Comparison of ENCODE assay signal across 19 mouse cellular contexts in genomic region chr2:44310095-44310748, GRCm38 (mm10).
DNase-seq lines count a peak whose midpoint lies in the region; ATAC-seq lines count a peak whose summit lies in the region.
"Had no signal": no experiment of that assay in that cellular context is flagged by ENCODE, and none has a peak within 500 bp of the region (broad histone marks: within the 10 kb centered on the region; RNA-seq: fewer than 3 reads in every experiment).

No protein-coding gene starts in this region.

- no peak overlapping the region for H3K9ac ChIP-seq in forebrain, embryonic 11.5 days (ENCODE audit: low read length)
- no peak overlapping the region for H3K9ac ChIP-seq in forebrain, embryonic 12.5 days
- no peak overlapping the region for H3K9ac ChIP-seq in hindbrain, embryonic 12.5 days
- H3K9ac ChIP-seq in neural tube, embryonic 13.5 days, result no peak overlapping the region
- H3K9ac ChIP-seq: embryonic facial prominence, embryonic 12.5 days; intestine, embryonic 15.5 days had no signal

- no peaks in the 10 kb centered on the region for H3K9me3 ChIP-seq in forebrain, embryonic 11.5 days (ENCODE audit: control insufficient read depth, low read length)
- H3K9me3 ChIP-seq in forebrain, embryonic 12.5 days, result no peaks in the 10 kb centered on the region
- no peaks in the 10 kb centered on the region for H3K9me3 ChIP-seq in hindbrain, embryonic 12.5 days (replicated peaks)
- no peaks in the 10 kb centered on the region for H3K9me3 ChIP-seq in neural tube, embryonic 13.5 days
- H3K9me3 ChIP-seq: embryonic facial prominence, embryonic 12.5 days; intestine, embryonic 15.5 days had no signal

- DNase-seq in forebrain, embryonic 11.5 days (ENCODE audit: low spot score), result no peak
- DNase-seq in lung, postnatal 10 days, result peak; percentile 17
- DNase-seq in lung, adult 18-20 months, result no peak
- DNase-seq in adrenal gland, adult (ENCODE audit: inconsistent age in 2 of 2, low spot score in 1 of 2), result no peak
- DNase-seq: cerebellum, adult 11-12 months; gastrocnemius, adult 2 months; heart, adult 2 months; kidney, postnatal 10 days; right cerebral cortex, postnatal 25 days; thymus, postnatal 36 days had no signal

- H3K4me3 ChIP-seq in forebrain, embryonic 11.5 days (ENCODE audit: low read depth, low read length), result no peak overlapping the region
- H3K4me3 ChIP-seq in forebrain, embryonic 12.5 days (replicated peaks), result no peak overlapping the region
- no peak overlapping the region for H3K4me3 ChIP-seq in hindbrain, embryonic 12.5 days
- H3K4me3 ChIP-seq in neural tube, embryonic 13.5 days, result no peak overlapping the region
- H3K4me3 ChIP-seq: gastrocnemius, adult 2 months; heart, adult 2 months; intestine, embryonic 15.5 days; left cerebral cortex, adult 2 months had no signal

- H3K4me1 ChIP-seq in forebrain, embryonic 11.5 days (replicated peaks; ENCODE audit: control insufficient read depth, insufficient read depth, low read length), result peaks cover 3% of the 10 kb centered on the region; the same call in 1 of the 2 replicates
- peaks cover 19% of the 10 kb centered on the region for H3K4me1 ChIP-seq in forebrain, embryonic 12.5 days
- H3K4me1 ChIP-seq in hindbrain, embryonic 12.5 days, result peaks cover 12% of the 10 kb centered on the region; the same call in 1 of the 2 replicates
- peaks cover 14% of the 10 kb centered on the region for H3K4me1 ChIP-seq in neural tube, embryonic 13.5 days (replicated peaks)
- H3K4me1 ChIP-seq: intestine, embryonic 15.5 days had no signal

- 0 out of 2 replicates have a peak, but pooled peaks have one; percentile 17 for ATAC-seq in forebrain, embryonic 11.5 days (replicated peaks; ENCODE audit: low FRiP score)
- ATAC-seq in forebrain, embryonic 12.5 days (ENCODE audit: low FRiP score), result no peak
- peak; percentile 64 for ATAC-seq in hindbrain, embryonic 12.5 days (ENCODE audit: low FRiP score)
- peak; percentile 79 for ATAC-seq in neural tube, embryonic 13.5 days (ENCODE audit: low read depth)
- no peak for ATAC-seq in megakaryocyte-erythroid progenitor cell, adult 5-6 weeks (replicated peaks; ENCODE audit: low FRiP score, low TSS enrichment, poor library complexity, severe bottlenecking)
- ATAC-seq: intestine, embryonic 15.5 days; Patski had no signal

- H3K27ac ChIP-seq in forebrain, embryonic 11.5 days (ENCODE audit: low read depth, low read length), result no peak overlapping the region
- H3K27ac ChIP-seq in forebrain, embryonic 12.5 days, result no peak overlapping the region
- no peak overlapping the region for H3K27ac ChIP-seq in hindbrain, embryonic 12.5 days
- no peak overlapping the region for H3K27ac ChIP-seq in neural tube, embryonic 13.5 days (replicated peaks)
- H3K27ac ChIP-seq: gastrocnemius, adult 2 months; heart, adult 2 months; intestine, embryonic 15.5 days; left cerebral cortex, adult 2 months; macrophage had no signal

- WGBS in forebrain, embryonic 11.5 days, result 81% methylated on average over 11 of the region's 11 CpGs
- 83% methylated on average over 11 of the region's 11 CpGs for WGBS in forebrain, embryonic 12.5 days
- 78% methylated on average over 11 of the region's 11 CpGs for WGBS in hindbrain, embryonic 12.5 days
- WGBS in neural tube, embryonic 13.5 days, result 72% methylated on average over 11 of the region's 11 CpGs

- no peaks in the 10 kb centered on the region for H3K27me3 ChIP-seq in forebrain, embryonic 11.5 days (ENCODE audit: control insufficient read depth, insufficient read depth, low read length)
- H3K27me3 ChIP-seq in forebrain, embryonic 12.5 days, result no peaks in the 10 kb centered on the region
- H3K27me3 ChIP-seq in hindbrain, embryonic 12.5 days, result no peaks in the 10 kb centered on the region
- no peaks in the 10 kb centered on the region for H3K27me3 ChIP-seq in neural tube, embryonic 13.5 days
- H3K27me3 ChIP-seq: embryonic facial prominence, embryonic 12.5 days; intestine, embryonic 15.5 days; Patski had no signal

- H3K4me2 ChIP-seq in forebrain, embryonic 11.5 days (ENCODE audit: low read depth, low read length, severe bottlenecking), result no peak overlapping the region
- H3K4me2 ChIP-seq in forebrain, embryonic 12.5 days, result no peak overlapping the region
- H3K4me2 ChIP-seq in hindbrain, embryonic 12.5 days (replicated peaks), result no peak overlapping the region
- H3K4me2 ChIP-seq in neural tube, embryonic 13.5 days, result peak overlapping the region; percentile 9
- H3K4me2 ChIP-seq: intestine, embryonic 15.5 days had no signal

- H3K36me3 ChIP-seq in forebrain, embryonic 11.5 days (ENCODE audit: control insufficient read depth, insufficient read depth, low read length), result no peaks in the 10 kb centered on the region
- H3K36me3 ChIP-seq in forebrain, embryonic 12.5 days (replicated peaks), result no peaks in the 10 kb centered on the region
- no peaks in the 10 kb centered on the region for H3K36me3 ChIP-seq in hindbrain, embryonic 12.5 days
- H3K36me3 ChIP-seq in neural tube, embryonic 13.5 days, result no peaks in the 10 kb centered on the region
- H3K36me3 ChIP-seq: embryonic facial prominence, embryonic 12.5 days; intestine, embryonic 15.5 days had no signal

Comparison
In these comparisons a context has a peak if more than half of its experiments do, and no peak if none do; other contexts are left out.
1. ATAC-seq: peak in forebrain, embryonic 11.5 days (single experiment), hindbrain, embryonic 12.5 days (single experiment) and neural tube, embryonic 13.5 days (single experiment); none in forebrain, embryonic 12.5 days (single experiment) and megakaryocyte-erythroid progenitor cell, adult 5-6 weeks (single experiment).